In the genomic region with DNA sequence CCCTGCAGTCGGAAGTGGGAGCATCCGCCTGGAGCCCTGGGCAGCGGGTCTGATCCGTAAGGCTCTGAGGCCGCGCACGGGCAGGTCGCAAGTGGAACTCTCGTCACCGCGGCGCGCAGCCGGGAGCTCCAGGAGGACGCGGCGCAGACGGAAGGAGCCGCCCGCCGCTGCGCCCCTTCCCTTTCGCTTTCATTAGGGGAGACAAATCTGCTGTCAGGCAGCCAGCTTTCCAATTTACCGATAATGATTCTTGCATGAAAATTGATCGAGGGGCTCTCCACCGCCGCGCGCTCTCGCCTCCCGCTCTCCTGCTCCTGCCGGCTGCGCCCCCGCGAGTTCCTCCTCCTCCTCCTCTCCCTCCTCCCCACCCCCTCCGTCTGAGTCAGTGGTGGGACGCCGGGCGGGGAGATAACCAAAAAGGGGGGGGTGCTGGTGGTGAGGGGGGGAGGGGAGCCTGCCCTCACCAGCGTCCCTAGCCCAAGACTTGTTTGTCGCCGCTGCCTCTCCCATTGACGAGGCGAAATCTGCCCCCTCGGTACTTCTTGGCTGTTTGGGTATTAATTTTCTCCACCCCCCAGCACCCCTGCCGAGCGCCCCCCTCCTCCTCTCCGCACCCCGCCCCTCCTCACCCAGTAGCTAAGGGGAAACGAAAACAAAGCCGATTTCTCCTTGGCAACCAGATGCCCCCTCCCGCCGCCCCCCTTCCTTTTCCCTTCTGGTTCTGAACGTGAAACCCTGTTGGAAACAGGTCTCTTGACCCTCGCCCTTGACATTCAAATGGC, we compare ENCODE assay signal across 8 mouse cellular contexts.
DNase-seq lines count a peak whose midpoint lies in the region; ATAC-seq and TF ChIP-seq lines count a peak whose summit lies in the region.

No protein-coding gene starts in this region.

- H3K9ac ChIP-seq in limb, embryonic 15.5 days: peak overlapping the region; percentile 39
- peak overlapping the region; percentile 98 for H3K9ac ChIP-seq in midbrain, embryonic 14.5 days (replicated peaks; ENCODE audit: low read length)

- no peaks in the 10 kb centered on the region for H3K9me3 ChIP-seq in limb, embryonic 15.5 days
- H3K9me3 ChIP-seq in midbrain, embryonic 14.5 days (ENCODE audit: control insufficient read depth, low read length): no peaks in the 10 kb centered on the region

- TF ChIP-seq CTCF in kidney, adult 2 months (conservative IDR thresholded peaks at IDR 0.05; ENCODE audit: insufficient read depth, insufficient read length, low read depth, low read length): no peak

- H3K27ac ChIP-seq in kidney, adult 2 months (ENCODE audit: insufficient read depth, low read depth, low read length): peak overlapping the region; percentile 84
- peak overlapping the region; percentile 81 for H3K27ac ChIP-seq in limb, embryonic 15.5 days
- peak overlapping the region; percentile 100 for H3K27ac ChIP-seq in midbrain, embryonic 14.5 days (replicated peaks; ENCODE audit: low read depth, low read length)

- TF ChIP-seq POLR2A in kidney, adult 2 months (IDR thresholded peaks at IDR 0.05; ENCODE audit: low read depth, low read length): no peak

- H3K4me1 ChIP-seq in kidney, adult 2 months (ENCODE audit: control insufficient read depth, insufficient read depth, low read length): peaks cover 27% of the 10 kb centered on the region
- H3K4me1 ChIP-seq in limb, embryonic 15.5 days: peaks cover 92% of the 10 kb centered on the region
- peaks cover 61% of the 10 kb centered on the region for H3K4me1 ChIP-seq in midbrain, embryonic 14.5 days (ENCODE audit: control insufficient read depth, insufficient read depth, low read length)

- H3K4me3 ChIP-seq in kidney, adult 2 months (ENCODE audit: insufficient read depth, low read depth, low read length): peak overlapping the region; percentile 75
- peak overlapping the region; percentile 64 for H3K4me3 ChIP-seq in limb, embryonic 15.5 days
- H3K4me3 ChIP-seq in midbrain, embryonic 14.5 days (replicated peaks; ENCODE audit: low read depth, low read length): peak overlapping the region; percentile 91

- H3K36me3 ChIP-seq in kidney, adult 2 months (ENCODE audit: control insufficient read depth, insufficient read depth, low read length): no peaks in the 10 kb centered on the region
- H3K36me3 ChIP-seq in limb, embryonic 15.5 days: no peaks in the 10 kb centered on the region
- no peaks in the 10 kb centered on the region for H3K36me3 ChIP-seq in midbrain, embryonic 14.5 days (ENCODE audit: control insufficient read depth, insufficient read depth, low read length)

- peak; percentile 28 for ATAC-seq in granulocyte monocyte progenitor cell, adult 5-6 weeks (replicated peaks; ENCODE audit: poor library complexity, severe bottlenecking)
- no peak for ATAC-seq in limb, embryonic 15.5 days (ENCODE audit: insufficient number of reproducible peaks, low FRiP score, low TSS enrichment, low read depth)
- peak; percentile 73 for ATAC-seq in midbrain, embryonic 14.5 days (ENCODE audit: low FRiP score, low TSS enrichment)

- H3K4me2 ChIP-seq in limb, embryonic 15.5 days: peak overlapping the region; percentile 99
- peak overlapping the region; percentile 95 for H3K4me2 ChIP-seq in midbrain, embryonic 14.5 days (ENCODE audit: low read length)

- H3K27me3 ChIP-seq in kidney, adult 2 months (replicated peaks; ENCODE audit: control insufficient read depth, insufficient read depth, low read length): no peaks in the 10 kb centered on the region
- peaks cover 62% of the 10 kb centered on the region for H3K27me3 ChIP-seq in limb, embryonic 15.5 days
- no peaks in the 10 kb centered on the region for H3K27me3 ChIP-seq in midbrain, embryonic 14.5 days (ENCODE audit: control insufficient read depth, insufficient read depth, low read length)

- peak; percentile 59 for DNase-seq in 3T3-L1 (ENCODE audit: low read depth, low spot score)
- DNase-seq in T-cell, adult 2 months (ENCODE audit: low spot score): peak; percentile 59
- DNase-seq in embryo, embryonic 10 days (ENCODE audit: low spot score): peak; percentile 88
- DNase-seq in kidney, adult 2 months: peak; percentile 72
- DNase-seq in midbrain, embryonic 14.5 days: peak; percentile 88
- DNase-seq in spleen, postnatal 36 days (ENCODE audit: low spot score in 2 of 2): peak; percentile 76

- WGBS in kidney, adult 2 months: under 1% methylated on average over 54 of the region's 55 CpGs
- 1% methylated on average over 50 of the region's 55 CpGs for WGBS in limb, embryonic 15.5 days
- under 1% methylated on average over 50 of the region's 55 CpGs for WGBS in midbrain, embryonic 14.5 days
